Mouse (Mus musculus) 416B (cell line): ENCODE measurements around the gene Il6ra.

Experiments used
- DNase-seq: peaks from one replicate; pipeline ENCODE4 v3.0.0; 2011; ENCODE audit warnings: low read depth

Il6ra gene

DNA sequence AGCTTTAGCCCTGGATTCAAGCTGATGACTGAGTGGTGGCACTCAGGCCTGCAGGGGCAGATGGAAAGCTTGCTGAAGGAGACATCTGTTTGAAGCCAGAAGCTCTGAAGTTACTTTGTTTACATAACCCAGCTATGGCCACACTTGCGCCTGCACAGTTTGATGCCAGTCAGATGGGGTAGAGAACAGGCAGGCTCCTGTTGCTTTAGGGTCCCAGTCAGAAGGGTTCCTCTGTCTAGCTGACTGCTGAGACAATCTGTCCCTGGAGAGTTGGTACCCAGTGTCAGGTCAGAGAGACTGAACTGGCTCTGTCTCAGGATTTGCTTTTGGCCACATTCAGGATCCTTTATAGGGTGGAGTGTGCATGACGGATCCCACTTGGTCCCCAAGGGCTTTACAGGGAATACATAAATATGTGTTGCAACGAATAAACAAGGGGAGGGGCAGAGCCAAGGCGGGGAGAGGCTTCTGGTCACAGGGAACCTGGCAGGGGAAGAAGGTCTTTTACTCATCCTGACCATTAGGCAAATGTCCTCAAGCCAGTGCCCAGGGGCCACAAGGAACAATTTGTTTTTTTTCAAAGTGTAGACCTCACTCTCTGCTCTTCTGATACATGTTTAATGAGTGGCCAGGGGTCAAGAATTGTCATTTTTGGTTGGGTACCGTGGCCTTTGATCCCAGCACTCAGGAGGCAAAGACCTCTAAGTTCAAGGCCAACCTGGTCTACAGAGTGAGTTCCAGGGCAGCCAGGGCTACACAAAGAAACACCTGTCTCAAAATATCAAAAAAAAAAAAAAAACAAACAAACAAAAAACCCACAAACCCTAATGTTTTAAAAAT is 3.1 kb downstream of the Il6ra start:
- DNase-seq, result no peak

DNA sequence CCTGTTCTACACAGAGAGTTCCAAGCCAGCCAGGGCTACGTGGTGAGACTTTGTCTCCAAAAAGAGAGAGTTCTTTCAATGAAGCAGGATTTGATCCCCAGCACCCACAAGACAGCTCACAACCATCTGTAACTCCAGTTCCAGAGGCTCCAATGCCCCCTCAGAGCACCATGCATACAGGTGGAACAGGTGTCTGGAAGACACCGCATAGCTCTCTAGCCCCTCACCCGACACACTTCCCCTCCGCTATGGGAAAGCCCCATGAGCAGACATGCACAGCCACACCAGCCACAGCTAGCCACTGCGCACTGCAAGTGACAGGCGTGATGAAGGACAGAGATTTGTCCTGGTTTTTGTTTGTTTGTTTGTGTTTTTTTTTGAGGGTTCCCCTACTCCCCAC is 4.2 kb downstream of the Il6ra start:
- DNase-seq, result no peak

DNA sequence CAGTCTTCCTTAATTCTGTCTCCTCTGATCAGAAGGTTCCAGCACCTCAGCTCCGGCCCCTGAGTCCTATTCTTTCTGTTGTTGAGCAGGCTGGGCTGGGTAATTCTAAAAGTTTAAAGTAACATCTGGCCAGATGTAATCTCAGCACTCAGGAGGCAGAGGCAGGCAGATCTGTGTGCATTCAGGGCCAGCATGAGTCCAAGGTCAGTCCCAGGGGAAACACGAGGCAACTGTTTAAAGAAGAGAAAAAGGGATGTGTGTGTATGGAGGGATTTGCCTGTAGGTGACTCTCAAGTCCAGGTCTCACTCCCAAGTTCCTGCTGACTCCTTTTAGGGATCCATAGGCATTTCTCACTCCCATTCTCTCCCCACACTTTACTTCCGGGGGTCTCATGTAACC is 5.2 kb downstream of the Il6ra start:
- DNase-seq, result no peak

DNA sequence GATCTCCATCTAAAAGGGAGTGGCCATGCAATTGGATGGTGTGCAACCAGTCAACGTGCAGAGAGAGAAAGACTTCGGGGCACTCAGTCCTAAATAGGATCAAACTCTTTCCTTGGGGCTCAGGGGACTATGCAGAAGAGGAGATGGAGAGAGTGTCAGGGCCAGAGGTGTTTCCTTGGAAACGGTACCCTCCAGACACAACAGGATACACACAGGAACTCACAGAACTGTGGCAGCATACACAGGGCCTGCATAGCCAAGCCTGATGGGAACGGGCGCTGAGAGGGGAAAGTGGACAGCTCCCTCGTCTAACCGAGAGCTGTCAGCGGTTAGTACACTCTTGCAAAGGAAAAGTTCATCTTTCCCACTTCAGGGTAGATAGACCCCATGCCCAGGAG is 13.5 kb downstream of the Il6ra start:
- no peak for DNase-seq

DNA sequence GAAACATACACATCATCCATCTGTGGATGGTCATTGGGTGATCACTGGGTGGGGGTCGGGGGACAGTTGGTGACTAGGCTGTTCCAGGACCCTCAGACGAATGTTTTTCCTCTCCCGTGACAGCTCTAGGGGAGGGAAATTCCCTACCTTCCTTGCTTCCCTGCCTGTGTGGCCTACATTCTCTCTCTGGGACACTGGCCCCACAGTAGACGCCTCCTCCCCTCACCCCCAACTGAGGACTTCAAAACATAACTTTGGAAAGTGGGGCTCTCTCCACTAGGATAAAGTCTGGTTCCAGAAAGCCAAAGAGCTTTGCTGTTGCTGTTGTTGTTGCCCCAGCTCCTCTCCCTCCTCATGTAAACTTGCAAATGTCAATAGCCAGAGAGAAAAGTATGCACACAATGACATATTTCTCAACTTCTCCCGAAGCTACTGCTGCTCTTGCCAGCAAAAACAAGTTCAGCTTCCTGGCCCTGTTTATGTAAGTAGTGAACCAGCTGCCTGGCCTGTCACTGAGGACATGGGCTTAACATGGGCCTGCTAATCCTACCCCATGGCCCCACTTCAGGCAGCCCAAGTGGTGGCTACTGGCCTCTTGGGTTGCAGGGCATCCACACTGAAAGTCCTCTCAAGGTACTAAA is 14.0 kb downstream of the Il6ra start:
- no peak for DNase-seq

DNA sequence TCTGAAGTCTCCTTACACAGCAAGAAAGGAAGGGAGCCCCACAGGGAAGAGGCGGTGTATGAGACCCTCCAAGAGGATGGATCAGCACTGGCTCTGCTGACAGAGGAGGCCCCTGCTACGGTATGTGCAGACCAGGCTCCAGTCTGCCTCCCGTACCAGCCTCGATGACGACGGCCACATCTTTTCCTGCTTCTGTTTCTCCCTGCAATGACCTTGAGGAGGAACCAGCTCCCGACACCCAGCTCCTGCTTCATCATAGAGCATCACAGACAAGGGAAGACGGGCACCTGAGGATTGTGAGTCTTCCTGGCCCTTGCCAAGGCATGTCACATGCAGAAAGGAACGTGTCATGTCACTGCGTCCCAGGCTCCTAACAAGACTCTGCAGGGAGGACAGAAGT is 15.0 kb downstream of the Il6ra start:
- DNase-seq, result no peak

DNA sequence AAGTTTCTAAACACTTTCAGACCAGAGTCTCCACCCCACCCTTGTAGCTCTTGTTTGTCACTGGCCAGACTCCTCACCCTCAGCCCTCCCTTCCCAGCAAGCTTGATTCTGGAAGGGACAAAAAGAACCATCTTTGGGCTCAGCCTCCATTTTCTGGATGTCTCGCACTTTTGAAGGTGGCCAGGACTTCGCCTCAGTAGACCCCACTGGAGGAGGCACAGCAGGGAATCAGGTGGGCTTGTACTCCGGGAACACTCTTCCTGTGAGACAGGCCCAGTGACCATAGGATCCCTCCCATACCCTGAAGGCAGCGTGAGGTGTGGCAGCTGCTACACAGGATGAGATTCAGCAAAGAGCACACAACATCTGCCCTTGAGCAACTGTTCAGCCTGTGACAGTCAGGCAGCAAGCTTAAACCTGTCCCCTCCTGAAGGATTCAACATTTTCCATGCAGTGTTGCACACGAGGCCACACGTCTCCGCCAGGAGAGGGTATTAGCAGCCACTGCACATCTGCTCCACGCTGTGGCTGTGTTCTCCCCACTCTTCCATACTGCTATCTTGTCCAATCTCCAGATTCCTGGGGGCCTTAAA is 15.7 kb downstream of the Il6ra start:
- no peak for DNase-seq

DNA sequence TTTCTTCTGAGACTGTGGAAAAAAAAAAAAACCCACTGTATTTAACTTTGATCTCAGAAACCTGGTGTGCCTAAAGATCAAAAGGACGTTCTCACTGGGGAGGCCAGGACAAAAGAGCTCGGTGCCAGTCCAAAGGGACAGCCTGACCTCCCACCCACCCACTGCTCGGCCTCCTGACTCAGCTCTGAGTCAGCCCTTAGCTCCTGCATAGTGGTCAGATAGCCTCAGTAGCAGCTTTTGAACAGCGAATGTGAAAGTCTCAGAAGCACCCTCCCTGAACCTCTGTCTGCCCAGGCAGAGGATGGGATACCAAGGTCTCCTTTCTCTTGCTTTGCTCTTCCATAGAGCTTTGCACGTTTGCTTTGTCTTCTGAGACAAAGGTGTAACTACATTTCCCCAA is 16.4 kb downstream of the Il6ra start:
- peak; percentile 73 for DNase-seq

DNA sequence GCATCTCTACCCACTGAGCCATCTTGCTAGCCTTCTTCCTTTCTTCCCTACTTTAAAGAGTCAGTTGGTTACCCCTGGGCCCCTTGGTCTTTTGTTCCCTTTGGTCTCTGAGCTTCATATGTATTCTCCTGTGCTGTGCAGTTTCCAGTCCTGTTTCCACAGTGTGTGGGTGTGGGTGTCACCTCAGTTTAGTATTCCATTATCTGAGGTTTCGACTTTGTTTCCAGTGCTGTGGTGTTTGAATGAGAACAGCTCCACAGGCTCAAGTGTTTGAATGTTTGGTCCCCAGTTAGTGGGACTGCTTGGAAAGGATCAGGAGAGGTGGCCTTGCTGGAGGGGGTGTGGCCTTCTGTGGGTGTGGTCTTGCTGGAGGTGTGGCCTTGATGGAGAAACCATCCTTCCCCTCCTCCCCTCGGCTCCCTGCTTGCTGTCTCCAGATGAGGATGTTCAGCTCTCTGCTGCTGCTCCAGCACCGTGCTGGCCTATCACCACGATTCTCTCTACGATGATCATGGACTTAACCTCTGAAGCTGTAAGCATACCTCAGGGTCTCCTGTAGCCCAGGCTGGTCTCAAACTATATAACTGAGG is 20.4 kb downstream of the Il6ra start:
- DNase-seq, result no peak

DNA sequence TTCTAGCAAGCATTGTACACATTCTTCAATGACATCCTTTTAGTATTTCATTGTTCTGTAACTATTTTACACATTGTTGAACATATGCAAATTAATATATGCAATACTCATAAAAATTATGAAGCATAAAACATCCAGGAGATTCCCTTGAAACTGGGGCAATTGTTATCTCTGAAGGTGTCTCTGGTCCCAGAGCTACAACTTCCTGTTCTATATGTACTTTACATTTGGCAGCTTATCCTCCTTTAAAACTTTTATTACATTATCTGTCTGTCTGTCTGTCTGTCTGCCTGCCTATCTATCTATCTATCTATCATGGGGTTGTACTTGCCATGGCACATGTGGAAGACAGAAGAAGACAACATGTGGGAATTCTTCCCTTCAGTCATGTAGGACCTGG is 21.3 kb downstream of the Il6ra start:
- DNase-seq, result no peak

DNA sequence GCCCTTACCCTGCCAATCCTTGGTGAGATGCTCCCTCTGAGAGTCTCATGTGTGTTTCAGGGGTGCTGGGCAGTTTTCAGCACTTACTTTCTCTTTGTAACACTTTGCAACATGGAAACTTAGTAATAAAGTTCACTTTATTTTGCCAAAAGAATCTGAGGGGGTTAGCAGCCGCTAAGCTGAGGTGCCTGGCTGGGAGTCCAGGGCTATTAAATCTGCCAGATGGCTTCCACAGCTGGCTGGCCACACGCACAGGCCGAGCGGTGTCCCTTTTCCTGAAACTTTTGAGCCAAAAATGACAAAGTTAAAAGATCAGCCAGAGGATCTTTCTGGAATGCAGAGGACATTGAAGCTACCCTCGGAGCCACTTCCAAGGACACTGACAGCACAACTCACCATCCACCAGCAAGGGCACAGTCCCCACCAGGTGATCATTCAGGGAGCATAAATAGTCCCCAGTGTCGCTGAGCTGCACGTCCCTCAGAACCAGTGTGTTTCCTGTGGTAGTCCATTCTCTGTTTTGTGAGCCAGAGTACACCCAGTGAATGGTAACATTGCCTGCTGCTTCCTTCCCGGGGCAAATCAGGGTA is 23.1 kb downstream of the Il6ra start:
- no peak for DNase-seq

DNA sequence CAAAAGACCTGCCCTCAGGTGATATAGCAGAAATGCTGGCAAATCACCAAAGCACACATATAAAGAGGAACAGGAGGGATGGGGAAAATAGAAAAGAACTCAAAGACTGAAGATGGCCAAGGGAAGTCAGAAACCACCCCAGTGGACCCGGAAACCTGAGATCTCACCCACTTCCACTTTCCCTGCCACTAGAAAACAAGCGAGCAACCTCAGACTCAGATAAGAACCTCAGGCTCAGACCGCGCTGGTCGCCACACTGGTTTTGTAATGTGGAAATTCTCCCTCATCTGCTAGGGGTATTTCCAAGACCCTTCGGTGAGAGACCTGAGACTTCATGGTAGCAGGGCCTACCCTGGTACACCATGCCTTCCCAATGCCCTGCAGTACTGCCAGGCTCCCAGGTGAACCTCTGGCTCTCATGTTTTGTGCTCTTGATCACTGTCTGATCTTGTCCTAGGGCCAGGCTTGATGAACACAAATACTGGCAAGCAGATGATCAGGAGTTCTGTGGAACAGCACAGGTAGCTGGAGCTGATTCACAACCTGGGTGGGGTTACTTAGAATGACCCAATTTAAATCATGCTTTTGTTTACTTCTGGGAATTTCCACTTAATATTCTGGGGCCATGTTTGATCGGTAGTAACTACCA is 25.3 kb downstream of the Il6ra start:
- DNase-seq, result peak; percentile 92

DNA sequence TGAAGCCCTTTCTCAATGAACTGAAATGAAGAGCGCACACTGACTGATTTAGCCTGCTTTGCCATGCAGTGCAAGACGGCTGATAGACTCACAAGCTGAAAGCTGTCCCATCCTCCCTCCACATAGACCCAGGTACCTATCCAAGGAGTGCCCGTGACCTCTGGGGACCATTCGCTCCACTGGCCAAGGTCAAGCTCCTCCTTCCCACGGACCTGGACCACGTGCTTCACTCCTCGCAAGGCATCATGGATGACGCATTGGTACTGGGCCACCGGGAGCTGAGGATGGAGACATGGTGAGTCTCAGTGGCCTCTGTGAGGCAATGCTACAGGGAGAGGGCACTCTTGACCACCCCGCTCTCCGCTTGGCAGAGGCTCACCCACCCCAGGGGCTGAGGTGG is 27.2 kb downstream of the Il6ra start:
- DNase-seq, result no peak

DNA sequence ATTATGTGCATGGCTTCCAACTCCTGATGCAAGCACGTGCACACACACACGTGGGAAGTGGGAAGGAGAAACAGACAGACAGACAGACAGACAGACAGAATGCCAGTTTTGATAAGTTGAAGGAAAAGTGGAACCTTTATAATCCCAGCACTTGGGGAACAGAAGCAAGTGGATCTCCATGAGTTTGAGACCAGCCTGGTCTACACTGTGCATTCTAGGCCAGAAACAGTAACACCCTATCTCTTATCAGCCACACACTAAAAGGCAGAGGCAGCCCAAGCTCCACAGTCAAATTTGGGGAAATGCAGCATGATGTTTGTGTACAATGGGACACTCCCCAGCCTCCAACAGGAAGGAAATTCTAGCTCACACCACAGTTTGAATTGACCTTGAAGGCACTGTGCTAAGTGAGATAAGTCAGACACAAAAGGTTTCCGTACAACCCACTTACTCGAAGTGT is 29.4 kb downstream of the Il6ra start:
- DNase-seq, result peak; percentile 95

DNA sequence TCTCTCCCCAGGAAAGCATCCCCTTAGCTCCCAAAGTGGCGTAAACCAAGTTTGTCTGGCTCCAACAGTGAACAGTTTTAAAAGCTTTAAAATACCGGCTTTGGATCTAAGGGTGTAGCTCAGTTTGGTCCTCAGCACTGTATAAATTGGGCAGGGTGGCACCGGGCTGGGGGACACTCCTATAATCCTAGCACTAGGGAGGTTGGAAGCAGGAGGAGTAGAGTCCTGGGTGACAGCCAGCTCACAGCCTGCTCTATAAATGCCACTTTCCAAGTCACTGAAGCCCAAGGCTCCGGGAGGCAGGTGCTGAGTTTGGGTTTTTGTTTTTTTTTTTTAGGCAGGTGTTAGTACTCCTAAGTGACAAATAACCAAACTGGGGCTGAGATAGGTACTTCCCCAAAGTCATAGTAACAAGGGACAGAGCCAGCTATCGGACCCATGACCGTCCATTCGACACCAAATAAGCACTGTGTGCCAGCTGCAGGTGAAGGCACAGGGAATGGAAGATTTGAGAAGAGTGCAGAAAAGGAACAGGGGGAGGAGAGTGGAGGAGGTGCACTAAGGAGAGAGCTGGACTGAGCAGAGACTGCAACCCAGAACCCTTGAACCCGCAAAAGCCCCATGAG is 30.3 kb downstream of the Il6ra start:
- DNase-seq, result no peak

DNA sequence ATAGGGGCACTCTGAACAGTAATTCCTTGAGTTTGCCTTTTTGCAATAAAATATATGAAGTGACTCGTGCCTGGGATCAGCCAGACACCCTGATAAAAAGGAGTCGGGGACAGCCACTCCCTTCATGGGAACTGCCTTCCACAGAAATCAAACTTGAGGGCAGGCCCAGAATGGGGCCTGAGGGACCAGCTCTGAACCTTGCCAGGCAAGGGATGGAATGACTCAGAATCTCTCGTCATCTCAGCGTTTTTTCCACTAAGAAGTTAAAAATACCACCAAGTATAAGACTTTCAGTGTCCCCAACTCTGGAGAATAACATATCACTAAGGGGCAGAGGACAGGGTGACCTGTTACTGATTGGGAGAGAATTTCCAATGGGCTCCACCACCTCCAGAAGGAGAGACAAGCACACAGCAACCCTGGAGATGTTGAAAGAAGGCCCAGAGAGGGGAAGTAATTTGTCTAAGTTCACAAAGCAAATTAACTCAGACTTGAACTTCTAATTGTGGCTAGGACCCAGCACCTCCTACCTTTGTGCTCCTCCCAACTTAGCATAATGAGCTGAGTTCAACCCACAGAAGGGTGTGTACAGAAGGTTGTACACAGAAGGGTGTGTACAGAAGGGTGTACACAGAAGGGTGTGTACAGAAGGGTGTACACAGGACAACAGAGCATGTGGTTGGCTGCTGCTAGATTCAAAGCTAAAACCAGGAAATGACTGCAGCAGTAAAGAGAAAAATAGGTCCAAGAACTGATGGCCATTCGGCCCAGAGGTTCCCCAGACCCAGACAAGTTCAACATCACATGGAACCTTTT is 32.8 kb downstream of the Il6ra start:
- no peak for DNase-seq

DNA sequence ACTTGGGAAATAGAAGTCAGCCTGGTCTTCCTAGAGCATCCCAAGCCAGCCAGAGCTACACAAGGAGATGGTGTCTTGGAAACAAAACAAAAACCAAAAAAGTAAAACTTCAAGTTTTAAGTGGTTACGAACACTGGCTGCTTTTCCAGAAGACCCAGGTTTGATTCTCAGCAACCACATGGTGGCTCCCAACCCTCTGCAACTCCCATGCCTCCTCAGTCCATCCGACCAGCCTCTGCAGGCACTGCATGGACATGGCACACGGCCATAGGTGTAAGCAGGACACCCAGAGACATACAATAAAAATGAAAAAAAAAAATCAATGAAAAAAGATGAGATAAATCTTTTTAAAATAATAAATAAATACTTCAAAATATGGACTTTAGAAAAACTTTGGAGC is 33.7 kb downstream of the Il6ra start:
- no peak for DNase-seq

DNA sequence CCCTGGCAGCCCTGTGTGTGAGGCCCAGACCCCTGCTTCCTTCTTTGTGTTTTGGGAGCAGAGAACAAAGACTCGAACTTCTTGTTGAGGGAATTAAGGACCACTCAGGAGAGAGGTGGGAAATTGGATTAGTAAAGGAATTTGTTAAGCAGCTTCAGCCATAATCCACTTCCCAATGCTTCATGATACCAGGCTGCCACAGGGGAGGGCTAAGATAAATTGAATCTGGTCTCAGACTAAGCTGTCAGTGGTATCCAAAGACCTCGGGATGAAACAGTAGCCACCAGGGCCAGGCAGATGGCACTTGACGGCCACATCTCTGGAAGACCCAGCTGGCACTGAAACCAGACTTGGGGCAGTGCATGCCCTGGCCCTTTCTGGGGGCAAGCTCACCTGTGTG is 34.5 kb downstream of the Il6ra start:
- DNase-seq, result no peak

DNA sequence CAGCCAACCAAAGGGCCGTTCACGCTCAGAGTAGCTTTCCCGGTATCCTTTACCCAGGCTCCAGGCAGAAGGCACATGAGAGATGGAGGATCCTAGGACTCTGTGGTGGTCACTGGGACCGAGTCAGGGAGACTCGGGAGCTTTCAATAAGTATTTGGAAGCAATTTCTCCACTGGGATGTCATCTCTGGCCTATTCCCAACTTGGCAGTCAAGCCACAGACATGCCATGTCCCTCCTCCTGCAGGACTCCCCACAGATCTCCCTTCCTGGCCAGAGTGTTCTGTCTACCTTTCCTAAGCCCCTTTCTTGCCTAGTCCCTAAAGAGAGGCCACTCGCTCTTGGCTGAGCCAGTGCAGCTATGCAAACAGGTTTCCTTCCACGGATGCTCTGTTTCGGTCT is 35.9 kb downstream of the Il6ra start:
- no peak for DNase-seq

DNA sequence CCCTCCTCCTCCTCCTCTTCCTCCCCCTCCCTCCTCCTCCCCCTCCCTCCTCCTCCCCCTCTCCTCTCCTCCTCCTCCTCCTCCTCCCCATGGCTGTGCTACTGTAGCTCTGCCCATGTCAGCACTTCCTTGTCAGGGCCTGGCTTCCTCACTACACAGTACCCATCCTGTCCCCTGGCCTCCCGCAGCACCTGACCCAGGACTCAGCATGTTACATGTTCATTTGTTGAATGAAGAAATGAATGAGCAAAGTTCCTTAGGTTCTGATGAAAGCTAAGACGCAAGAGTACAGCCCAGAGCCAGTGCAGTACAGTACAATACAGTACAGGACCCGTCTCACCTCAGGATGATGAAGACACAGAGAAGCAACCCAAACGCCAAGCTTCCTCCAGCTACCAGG is 36.5 kb downstream of the Il6ra start:
- no peak for DNase-seq

DNA sequence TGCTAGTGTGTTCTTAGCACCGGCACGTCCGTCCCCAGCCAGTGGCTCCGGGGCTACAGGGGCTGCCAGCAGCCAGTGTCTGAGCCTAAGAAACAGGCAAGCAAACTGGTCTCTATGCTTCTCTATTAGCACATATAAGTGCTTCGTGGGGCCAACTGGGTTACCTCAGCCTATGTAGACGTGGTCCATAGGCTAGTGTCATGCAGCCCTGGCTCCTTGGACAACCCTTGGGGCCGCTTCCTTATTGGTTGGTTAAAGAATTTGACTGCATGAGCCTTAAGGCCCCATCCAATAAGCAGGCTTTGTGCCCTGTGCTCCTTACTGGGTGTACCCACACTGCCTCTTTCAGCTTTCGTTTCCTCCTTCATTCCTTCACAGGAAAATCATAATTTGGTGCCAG is 37.2 kb downstream of the Il6ra start:
- no peak for DNase-seq
